ENCODE assay signal across 30 mouse cellular contexts in the genomic region with DNA sequence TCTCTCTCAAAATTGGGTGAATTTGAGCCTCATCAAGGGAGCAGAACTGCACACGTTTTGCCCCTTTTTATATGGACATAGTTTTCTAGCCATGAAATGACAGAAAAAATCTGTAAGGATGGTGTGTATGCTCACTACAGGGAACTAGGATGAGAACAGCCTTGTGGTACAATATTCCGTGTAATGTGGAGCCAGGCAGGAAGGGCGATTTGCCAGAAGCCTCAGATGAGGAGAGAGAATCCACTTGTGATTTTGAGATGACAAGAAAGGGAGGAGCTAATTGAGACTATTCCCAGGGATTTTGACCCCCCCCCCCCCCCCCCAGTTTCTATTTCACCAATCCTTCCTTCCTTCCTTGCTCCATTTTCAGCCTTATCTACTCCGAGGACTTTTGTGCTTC.
A peak's percentile ranks its signal among the peaks of the same experiment; 100 is the strongest.
DNase-seq lines count a peak whose midpoint lies in the region; ATAC-seq lines count a peak whose summit lies in the region.
"Had no signal": no experiment of that assay in that cellular context is flagged by ENCODE, and none has a peak within 500 bp of the region (broad histone marks: within the 10 kb centered on the region; RNA-seq: fewer than 3 reads in every experiment).

No protein-coding gene starts in this region.

- WGBS in heart, embryonic 10.5 days = 59% methylated on average over 4 of the region's 4 CpGs
- 68% methylated on average over 4 of the region's 4 CpGs for WGBS in liver, embryonic 13.5 days (ENCODE audit: insufficient replicate concordance)
- 71% methylated on average over 4 of the region's 4 CpGs for WGBS in liver, embryonic 11.5 days

- intact Hi-C loops in heart, postnatal 10 days (cut with DNase I) = no loop called here

- no peak for DNase-seq in heart, embryonic 10.5 days (ENCODE audit: low spot score)
- DNase-seq in heart, postnatal 10 days = no peak
- no peak for DNase-seq in liver, embryonic 13.5 days
- DNase-seq in liver, embryonic 11.5 days (ENCODE audit: low spot score) = no peak
- DNase-seq in cerebellum, adult 9-11 months = peak; percentile 54
- peak; percentile 53 to 56 for DNase-seq in cerebellum, postnatal 36 days
- DNase-seq in ovary, adult 18-20 months (ENCODE audit: low spot score) = no peak
- DNase-seq: adrenal gland, adult 2 months; adrenal gland, postnatal 36 days; B cell, adult 2 months; embryo, embryonic 11 days; gastrocnemius, postnatal 14 days; kidney, adult 9 months; kidney, postnatal 10 days; liver, postnatal 0 days; retina, postnatal 1 day; right cerebral cortex, postnatal 25 days; thymus, postnatal 25 days had no signal

- no peak for ATAC-seq in liver, embryonic 13.5 days (ENCODE audit: low read depth)
- no peak for ATAC-seq in liver, embryonic 11.5 days (replicated peaks; ENCODE audit: low FRiP score)
- ATAC-seq: activated CD4-positive, CD25-positive, alpha-beta regulatory T cell, adult 4 months; forebrain, embryonic 14.5 days; intestine, postnatal 0 days; liver, postnatal 0 days; midbrain, embryonic 13.5 days had no signal

- H3K36me3 ChIP-seq in heart, embryonic 10.5 days = no peaks in the 10 kb centered on the region
- H3K36me3 ChIP-seq in liver, embryonic 13.5 days = no peaks in the 10 kb centered on the region; the same call in 1 of the 2 replicates
- H3K36me3 ChIP-seq in liver, embryonic 11.5 days (ENCODE audit: control insufficient read depth, insufficient read depth, low read length) = no peaks in the 10 kb centered on the region
- H3K36me3 ChIP-seq: embryonic facial prominence, embryonic 12.5 days; heart, embryonic 12.5 days; limb, embryonic 10.5 days; limb, embryonic 15.5 days; midbrain, embryonic 13.5 days; stomach, embryonic 15.5 days had no signal

- no peak overlapping the region for H3K4me3 ChIP-seq in heart, embryonic 10.5 days
- no peak overlapping the region for H3K4me3 ChIP-seq in liver, embryonic 13.5 days (replicated peaks)
- no peak overlapping the region for H3K4me3 ChIP-seq in liver, embryonic 11.5 days (ENCODE audit: low read depth, low read length)
- H3K4me3 ChIP-seq: embryonic facial prominence, embryonic 12.5 days; heart, embryonic 12.5 days; limb, embryonic 10.5 days; limb, embryonic 15.5 days; midbrain, embryonic 13.5 days; stomach, embryonic 15.5 days had no signal

- no peak overlapping the region for H3K4me2 ChIP-seq in liver, embryonic 13.5 days
- H3K4me2 ChIP-seq in liver, embryonic 11.5 days = no peak overlapping the region
- H3K4me2 ChIP-seq: embryonic facial prominence, embryonic 12.5 days; heart, embryonic 12.5 days; hindbrain, embryonic 14.5 days; limb, embryonic 15.5 days; midbrain, embryonic 13.5 days; stomach, embryonic 15.5 days had no signal

- peak overlapping the region; percentile 16; the same call in 1 of the 2 replicates for H3K27ac ChIP-seq in heart, embryonic 10.5 days
- peak overlapping the region; percentile 58 for H3K27ac ChIP-seq in liver, embryonic 13.5 days
- no peak overlapping the region for H3K27ac ChIP-seq in liver, embryonic 11.5 days (ENCODE audit: low read depth, low read length)
- H3K27ac ChIP-seq: embryonic facial prominence, embryonic 12.5 days; hindbrain, embryonic 14.5 days; limb, embryonic 10.5 days; limb, embryonic 15.5 days; macrophage; midbrain, embryonic 13.5 days; stomach, embryonic 15.5 days had no signal

- peaks cover 9% of the 10 kb centered on the region for H3K4me1 ChIP-seq in heart, embryonic 10.5 days
- H3K4me1 ChIP-seq in liver, embryonic 13.5 days (replicated peaks) = peaks cover 41% of the 10 kb centered on the region
- peaks cover 6% of the 10 kb centered on the region for H3K4me1 ChIP-seq in liver, embryonic 11.5 days (replicated peaks; ENCODE audit: control insufficient read depth, insufficient read depth, low read length)
- H3K4me1 ChIP-seq: embryonic facial prominence, embryonic 12.5 days; limb, embryonic 15.5 days; stomach, embryonic 15.5 days had no signal

- no peak overlapping the region for H3K9ac ChIP-seq in liver, embryonic 13.5 days
- no peak overlapping the region for H3K9ac ChIP-seq in liver, embryonic 11.5 days (ENCODE audit: low read depth, low read length)
- H3K9ac ChIP-seq: embryonic facial prominence, embryonic 12.5 days; heart, embryonic 12.5 days; hindbrain, embryonic 14.5 days; limb, embryonic 15.5 days; liver, postnatal 0 days; midbrain, embryonic 13.5 days; stomach, embryonic 15.5 days had no signal

- no peaks in the 10 kb centered on the region for H3K27me3 ChIP-seq in heart, embryonic 10.5 days (ENCODE audit: insufficient read depth, poor library complexity, severe bottlenecking)
- no peaks in the 10 kb centered on the region for H3K27me3 ChIP-seq in liver, embryonic 13.5 days
- no peaks in the 10 kb centered on the region for H3K27me3 ChIP-seq in liver, embryonic 11.5 days (replicated peaks; ENCODE audit: control insufficient read depth, insufficient read depth, low read length)
- H3K27me3 ChIP-seq: CH12.LX; embryonic facial prominence, embryonic 12.5 days; heart, embryonic 12.5 days; limb, embryonic 15.5 days; midbrain, embryonic 13.5 days; stomach, embryonic 15.5 days had no signal

- no peaks in the 10 kb centered on the region for H3K9me3 ChIP-seq in heart, embryonic 10.5 days
- peaks cover 10% of the 10 kb centered on the region; the same call in 1 of the 2 replicates for H3K9me3 ChIP-seq in liver, embryonic 13.5 days (replicated peaks)
- no peaks in the 10 kb centered on the region for H3K9me3 ChIP-seq in liver, embryonic 11.5 days (ENCODE audit: control insufficient read depth, low read length)
- H3K9me3 ChIP-seq: embryonic facial prominence, embryonic 12.5 days; heart, embryonic 12.5 days; limb, embryonic 10.5 days; limb, embryonic 15.5 days; midbrain, embryonic 13.5 days; stomach, embryonic 15.5 days had no signal

Comparison
In these comparisons a context has a peak if more than half of its experiments do, and no peak if none do; other contexts are left out.
1. DNase-seq: peak in cerebellum, adult 9-11 months (single experiment) and cerebellum, postnatal 36 days (2 of 2); none in heart, embryonic 10.5 days (single experiment), heart, postnatal 10 days (0 of 2), liver, embryonic 13.5 days (single experiment), liver, embryonic 11.5 days (single experiment) and ovary, adult 18-20 months (single experiment).